Mouse (Mus musculus) brain, embryonic 14.5 days (tissue): ENCODE measurements around the gene Serpina3a.

ENCODE experiments used
- CTCF ChIP-seq: fragments of 200-500 bp; IDR thresholded peaks from 2 replicates; pipeline ENCODE4 v1.5.1; 2012; ENCODE audit warnings: inconsistent platforms, mild to moderate bottlenecking, moderate library complexity, borderline replicate concordance; ENCODE audit not compliant: insufficient read depth, insufficient read length; ENCODE audit errors: extremely low read depth
- POLR2A ChIP-seq: fragments of 200-500 bp; IDR thresholded peaks from 2 replicates; pipeline ENCODE4 v1.6.1; 2012; ENCODE audit warnings: mild to moderate bottlenecking, inconsistent platforms, borderline replicate concordance; ENCODE audit not compliant: poor library complexity, insufficient read depth, insufficient read length, severe bottlenecking; ENCODE audit errors: extremely low read depth

- no peak for TF ChIP-seq CTCF
- no peak for TF ChIP-seq POLR2A
Observed at GRCm38 (mm10) chr12:104131041-104131440, 18.5 kb downstream of the Serpina3a start.
